Mouse (Mus musculus) hindbrain, embryonic 11.5 days (tissue): Measurements from ENCODE around the gene Brd4. TPM values are rescaled to one million over a fixed set of nuclear protein-coding genes. Genes with fewer than 3 reads are reported as not detected.

Experiments
- ATAC-seq: fragments of 200-750 bp; cut with Nextera tagmentation; 2 replicates; pipeline ENCODE4 v1.8.0; 2017; ENCODE audit warnings: mild to moderate bottlenecking, moderate TSS enrichment, moderate library complexity; ENCODE audit not compliant: low FRiP score
- DNase-seq: peaks from one replicate; pipeline ENCODE4 v3.0.0-alpha.2; 2015; ENCODE audit warnings: low spot score
- H3K27ac ChIP-seq: fragments of 300-500 bp; sonication (generic); 2 replicates; pipeline ENCODE4 v1.5.1; 2014; ENCODE audit warnings: mild to moderate bottlenecking, low read depth, low read length
- H3K27me3 ChIP-seq: fragments of 300-500 bp; sonication (generic); 2 replicates; pipeline ENCODE4 v1.6.1; 2014; ENCODE audit warnings: mild to moderate bottlenecking, low read length, moderate library complexity, mixed read lengths; ENCODE audit not compliant: control insufficient read depth, insufficient read depth
- H3K36me3 ChIP-seq: fragments of 300-500 bp; sonication (generic); 2 replicates; pipeline ENCODE4 v1.6.1; 2014; ENCODE audit warnings: mild to moderate bottlenecking, low read length, moderate library complexity, mixed read lengths; ENCODE audit not compliant: control insufficient read depth, insufficient read depth
- H3K4me1 ChIP-seq: fragments of 300-500 bp; sonication (generic); replicated peaks from 2 replicates; pipeline ENCODE4 v1.6.1; 2014; ENCODE audit warnings: low read length, mixed read lengths; ENCODE audit not compliant: control insufficient read depth, insufficient read depth
- H3K4me2 ChIP-seq: fragments of 300-500 bp; sonication (generic); replicated peaks from 2 replicates; pipeline ENCODE4 v1.6.1; 2014; ENCODE audit warnings: mild to moderate bottlenecking, low read depth, low read length
- H3K4me3 ChIP-seq: fragments of 300-500 bp; sonication (generic); 2 replicates; pipeline ENCODE4 v1.5.1; 2014; ENCODE audit warnings: low read depth, low read length
- H3K9ac ChIP-seq: fragments of 300-500 bp; sonication (generic); 2 replicates; pipeline ENCODE4 v1.6.1; 2014; ENCODE audit warnings: low read depth, low read length
- H3K9me3 ChIP-seq: fragments of 300-500 bp; sonication (generic); 2 replicates; pipeline ENCODE4 v1.6.1; 2016; ENCODE audit warnings: low read length; ENCODE audit not compliant: control insufficient read depth
- WGBS: fragments of 180-500 bp; shearing (Covaris S2); extraction: QIAGEN DNeasy Blood & Tissue Kit; methylation state at CpG from one replicate; pipeline ENCODE4 v1.1.7; 2014; 5-methylcytosine and 5-hydroxymethylcytosine counted together
- polyA plus RNA-seq: library from polyadenylated mRNA; unstranded; fragments of >200 nt; fragmentation: Nextera tagmentation; extraction: Ambion mirVana; gene quantifications from 2 replicates; pipeline ENCODE4 v1.2.1, GENCODE M21; 2014

Gene Brd4
- polyA plus RNA-seq, 1 experiment from 2014 or later, result 98.5 TPM

GRCm38 (mm10) chr17:32268540-32268960, 16.0 kb downstream of the Brd4 start:
- ATAC-seq (no peak), DNase-seq (no peak)
- Histone ChIP-seq H3K36me3 (no peaks in the 10 kb centered on the region), H3K9ac (no peak overlapping the region), H3K4me3 (no peak overlapping the region), H3K27me3 (no peaks in the 10 kb centered on the region), H3K4me1 (no peaks in the 10 kb centered on the region), H3K9me3 (no peaks in the 10 kb centered on the region), H3K4me2 (no peak overlapping the region), H3K27ac (no peak overlapping the region)
- WGBS, result 98% methylated on average over 3 of the region's 3 CpGs

GRCm38 (mm10) chr17:32268096-32268495, 16.4 kb downstream of the Brd4 start:
- Histone ChIP-seq H3K27me3 (no peaks in the 10 kb centered on the region), H3K36me3 (no peaks in the 10 kb centered on the region), H3K4me1 (no peaks in the 10 kb centered on the region), H3K27ac (no peak overlapping the region), H3K9ac (no peak overlapping the region), H3K4me3 (no peak overlapping the region), H3K9me3 (no peaks in the 10 kb centered on the region), H3K4me2 (no peak overlapping the region)
- ATAC-seq (no peak), DNase-seq (no peak)
- WGBS, result 51% methylated on average over 2 of the region's 2 CpGs

- Histone ChIP-seq H3K9me3 (no peaks in the 10 kb centered on the region), H3K36me3 (no peaks in the 10 kb centered on the region), H3K27me3 (no peaks in the 10 kb centered on the region), H3K4me3 (no peak overlapping the region), H3K4me2 (no peak overlapping the region), H3K4me1 (no peaks in the 10 kb centered on the region), H3K9ac (no peak overlapping the region), H3K27ac (no peak overlapping the region)
- ATAC-seq, result no peak
- no peak for DNase-seq
- WGBS, result 93% methylated on average over 1 of the region's 1 CpGs
Observed at GRCm38 (mm10) chr17:32267617-32268016, 16.9 kb downstream of the Brd4 start.

GRCm38 (mm10) chr17:32263672-32264071, 20.9 kb downstream of the Brd4 start:
- Histone ChIP-seq H3K4me1 (no peaks in the 10 kb centered on the region), H3K4me2 (no peak overlapping the region), H3K9ac (no peak overlapping the region), H3K9me3 (no peaks in the 10 kb centered on the region), H3K27me3 (no peaks in the 10 kb centered on the region), H3K27ac (no peak overlapping the region), H3K36me3 (no peaks in the 10 kb centered on the region), H3K4me3 (no peak overlapping the region)
- WGBS, result 97% methylated on average over 2 of the region's 2 CpGs
- no peak for ATAC-seq
- DNase-seq, result no peak

GRCm38 (mm10) chr17:32262831-32263559, 21.5 kb downstream of the Brd4 start:
- no peak overlapping the region for H3K9ac ChIP-seq
- no peaks in the 10 kb centered on the region for H3K36me3 ChIP-seq
- no peak overlapping the region for H3K27ac ChIP-seq
- ATAC-seq (no peak), DNase-seq (no peak)
- H3K4me1 ChIP-seq, result 0 out of 2 replicates have a peak, but pooled peaks cover 3% of the 10 kb centered on the region
- H3K27me3 ChIP-seq, result no peaks in the 10 kb centered on the region
- H3K4me2 ChIP-seq, result no peak overlapping the region
- H3K4me3 ChIP-seq, result no peak overlapping the region
- WGBS, result 89% methylated on average over 8 of the region's 8 CpGs
- no peaks in the 10 kb centered on the region for H3K9me3 ChIP-seq

- H3K4me3 ChIP-seq, result no peak overlapping the region
- H3K4me2 ChIP-seq, result no peak overlapping the region
- no peak overlapping the region for H3K27ac ChIP-seq
- H3K27me3 ChIP-seq, result no peaks in the 10 kb centered on the region
- 0 out of 2 replicates have a peak, but pooled peaks cover 3% of the 10 kb centered on the region for H3K4me1 ChIP-seq
- H3K9me3 ChIP-seq, result no peaks in the 10 kb centered on the region
- no peak overlapping the region for H3K9ac ChIP-seq
- no peaks in the 10 kb centered on the region for H3K36me3 ChIP-seq
- ATAC-seq (no peak), DNase-seq (no peak)
- 96% methylated on average over 2 of the region's 2 CpGs for WGBS
Observed at GRCm38 (mm10) chr17:32258869-32259268, 25.7 kb downstream of the Brd4 start.

GRCm38 (mm10) chr17:32257944-32258343, 26.6 kb downstream of the Brd4 start:
- Histone ChIP-seq H3K27ac (no peak overlapping the region), H3K4me1 (0 out of 2 replicates have a peak, but pooled peaks cover 3% of the 10 kb centered on the region), H3K27me3 (no peaks in the 10 kb centered on the region), H3K36me3 (no peaks in the 10 kb centered on the region), H3K9ac (no peak overlapping the region), H3K9me3 (no peaks in the 10 kb centered on the region), H3K4me2 (no peak overlapping the region), H3K4me3 (no peak overlapping the region)
- 52% methylated on average over 6 of the region's 6 CpGs for WGBS
- DNase-seq (no peak), ATAC-seq (no peak)

- no peak for DNase-seq
- H3K4me3 ChIP-seq, result no peak overlapping the region
- no peak overlapping the region for H3K27ac ChIP-seq
- 0 out of 2 replicates have a peak, but pooled peaks cover 2% of the 10 kb centered on the region for H3K36me3 ChIP-seq
- no peak for ATAC-seq
- H3K27me3 ChIP-seq, result no peaks in the 10 kb centered on the region
- 97% methylated on average over 2 of the region's 2 CpGs for WGBS
- no peak overlapping the region for H3K4me2 ChIP-seq
- no peak overlapping the region for H3K9ac ChIP-seq
- H3K9me3 ChIP-seq, result no peaks in the 10 kb centered on the region
- 0 out of 2 replicates have a peak, but pooled peaks cover 3% of the 10 kb centered on the region for H3K4me1 ChIP-seq
Observed at GRCm38 (mm10) chr17:32257452-32257851, 27.1 kb downstream of the Brd4 start.

- ATAC-seq (no peak), DNase-seq (no peak)
- no peak overlapping the region for H3K27ac ChIP-seq
- WGBS, result 88% methylated on average over 2 of the region's 2 CpGs
- H3K4me3 ChIP-seq, result no peak overlapping the region
- no peaks in the 10 kb centered on the region for H3K27me3 ChIP-seq
- no peaks in the 10 kb centered on the region for H3K9me3 ChIP-seq
- no peak overlapping the region for H3K4me2 ChIP-seq
- no peak overlapping the region for H3K9ac ChIP-seq
- H3K4me1 ChIP-seq, result 0 out of 2 replicates have a peak, but pooled peaks cover 3% of the 10 kb centered on the region
- 0 out of 2 replicates have a peak, but pooled peaks cover 2% of the 10 kb centered on the region for H3K36me3 ChIP-seq
Observed at GRCm38 (mm10) chr17:32256896-32257295, 27.6 kb downstream of the Brd4 start.
